Mouse (Mus musculus) lung, adult 2 months (tissue): ENCODE results near the gene Gm20503. TPM values are rescaled to one million over a fixed set of nuclear protein-coding genes. Genes with fewer than 3 reads are reported as not detected.

ENCODE experiments used
- DNase-seq: peaks from one replicate; pipeline ENCODE4 v3.0.0; 2022
- H3K4me1 ChIP-seq: fragments of 200-500 bp; 2 replicates; pipeline ENCODE4 v1.6.1; 2011; ENCODE audit warnings: low read length; ENCODE audit not compliant: control insufficient read depth, insufficient read depth
- H3K4me3 ChIP-seq: fragments of 200-500 bp; replicated peaks from 2 replicates; pipeline ENCODE3; 2011; ENCODE audit warnings: low read depth, mild to moderate bottlenecking, control low read depth, low read length; ENCODE audit errors: extremely low read depth
- CTCF ChIP-seq: fragments of 200-500 bp; IDR thresholded peaks from 2 replicates; pipeline ENCODE4 v1.5.1; 2011; ENCODE audit warnings: mild to moderate bottlenecking, low read length, control low read depth; ENCODE audit not compliant: insufficient read depth
- POLR2A ChIP-seq: fragments of 200-500 bp; IDR thresholded peaks from 2 replicates; pipeline ENCODE4 v1.6.1; 2011; ENCODE audit warnings: low read depth, mild to moderate bottlenecking, control low read depth, low read length, borderline replicate concordance; ENCODE audit errors: extremely low read depth
- WGBS: fragments of 180-500 bp; shearing (Covaris S2); methylation state at CpG from one replicate; pipeline ENCODE4 v1.1.7; 2018; 5-methylcytosine and 5-hydroxymethylcytosine counted together
- polyA plus RNA-seq: library from polyadenylated mRNA; depleted of rRNA; stranded (reverse); fragments of >200 nt; gene quantifications from 2 replicates; pipeline ENCODE4 v1.2.3, GENCODE M21; 2012

Gene Gm20503
- polyA plus RNA-seq, 1 experiment, result not detected

- Histone ChIP-seq H3K4me3 (no peak overlapping the region), H3K4me1 (peaks cover 7% of the 10 kb centered on the region)
- WGBS, result 58% methylated on average over 8 of the region's 8 CpGs
- no peak for DNase-seq
- TF ChIP-seq CTCF, result no peak
- no peak for TF ChIP-seq POLR2A
Observed at GRCm38 (mm10) chr4:59006211-59006610, 3.2 kb downstream of the Gm20503 start.

- no peak for DNase-seq
- 57% methylated on average over 6 of the region's 6 CpGs for WGBS
- Histone ChIP-seq H3K4me1 (peaks cover 7% of the 10 kb centered on the region), H3K4me3 (no peak overlapping the region)
- TF ChIP-seq POLR2A, result no peak
- no peak for TF ChIP-seq CTCF
Observed at GRCm38 (mm10) chr4:59007016-59007415, 4.0 kb downstream of the Gm20503 start.

GRCm38 (mm10) chr4:59007974-59008373 is 5.0 kb downstream of the Gm20503 start:
- H3K4me1 ChIP-seq, result peaks cover 7% of the 10 kb centered on the region
- 72% methylated on average over 5 of the region's 5 CpGs for WGBS
- TF ChIP-seq CTCF (no peak), POLR2A (no peak)
- DNase-seq, result no peak
- no peak overlapping the region for H3K4me3 ChIP-seq

GRCm38 (mm10) chr4:59009186-59009585 is 6.2 kb downstream of the Gm20503 start:
- 77% methylated on average over 7 of the region's 7 CpGs for WGBS
- peaks cover 6% of the 10 kb centered on the region for H3K4me1 ChIP-seq
- no peak for TF ChIP-seq POLR2A
- no peak for TF ChIP-seq CTCF
- H3K4me3 ChIP-seq, result no peak overlapping the region
- DNase-seq, result no peak

- Histone ChIP-seq H3K4me3 (no peak overlapping the region), H3K4me1 (peaks cover 3% of the 10 kb centered on the region)
- no peak for TF ChIP-seq POLR2A
- TF ChIP-seq CTCF, result no peak
- WGBS, result 68% methylated on average over 4 of the region's 4 CpGs
- no peak for DNase-seq
Observed at GRCm38 (mm10) chr4:59009696-59010095, 6.7 kb downstream of the Gm20503 start.

- Histone ChIP-seq H3K4me1 (peaks cover under 1% of the 10 kb centered on the region), H3K4me3 (no peak overlapping the region)
- no peak for DNase-seq
- TF ChIP-seq CTCF (no peak), POLR2A (no peak)
- 54% methylated on average over 3 of the region's 3 CpGs for WGBS
Observed at GRCm38 (mm10) chr4:59011446-59011845, 8.4 kb downstream of the Gm20503 start.

- Histone ChIP-seq H3K4me1 (no peaks in the 10 kb centered on the region; the same call in none of the 2 replicates), H3K4me3 (no peak overlapping the region)
- no peak for TF ChIP-seq CTCF
- no peak for TF ChIP-seq POLR2A
- 79% methylated on average over 3 of the region's 3 CpGs for WGBS
- no peak for DNase-seq
Observed at GRCm38 (mm10) chr4:59015181-59015580, 12.2 kb downstream of the Gm20503 start.

GRCm38 (mm10) chr4:59016922-59017321 is 13.9 kb downstream of the Gm20503 start:
- DNase-seq, result no peak
- Histone ChIP-seq H3K4me1 (no peaks in the 10 kb centered on the region), H3K4me3 (no peak overlapping the region)
- WGBS, result 91% methylated on average over 2 of the region's 2 CpGs
- TF ChIP-seq POLR2A (no peak), CTCF (no peak)

GRCm38 (mm10) chr4:59034325-59034917 is 31.4 kb downstream of the Gm20503 start:
- no peak for TF ChIP-seq CTCF
- no peak for DNase-seq
- Histone ChIP-seq H3K4me1 (peaks cover 3% of the 10 kb centered on the region; the same call in 1 of the 2 replicates), H3K4me3 (no peak overlapping the region)
- 74% methylated on average over 10 of the region's 10 CpGs for WGBS
